Mouse (Mus musculus) intestine, embryonic 16.5 days (tissue): ENCODE measurements at regions not wholly inside any gene's neighbourhood (a gene's known extent, or its start where the extent isn't known, plus 50 kb on each side); places are given as distances from the start of the nearest gene placed in this dataset.

ENCODE experiments used
- ATAC-seq: fragments of 200-750 bp; cut with Nextera tagmentation; 2 replicates; pipeline ENCODE4 v1.8.0; 2017; ENCODE audit warnings: moderate TSS enrichment, moderate library complexity
- H3K27ac ChIP-seq: fragments of 300-500 bp; sonication (generic); 2 replicates; pipeline ENCODE4 v1.5.1; 2014; ENCODE audit warnings: mild to moderate bottlenecking, low read length
- H3K27me3 ChIP-seq: fragments of 300-500 bp; sonication (generic); replicated peaks from 2 replicates; pipeline ENCODE4 v1.6.1; 2014; ENCODE audit warnings: low read length, control low read depth, mixed read lengths; ENCODE audit not compliant: control insufficient read depth, insufficient read depth
- H3K36me3 ChIP-seq: fragments of 300-500 bp; sonication (generic); 2 replicates; pipeline ENCODE4 v1.6.1; 2014; ENCODE audit warnings: low read length, control low read depth; ENCODE audit not compliant: control insufficient read depth, insufficient read depth
- H3K4me1 ChIP-seq: fragments of 300-500 bp; sonication (generic); 2 replicates; pipeline ENCODE4 v1.6.1; 2014; ENCODE audit warnings: low read length, control low read depth, mixed read lengths; ENCODE audit not compliant: control insufficient read depth, insufficient read depth
- H3K4me2 ChIP-seq: fragments of 300-500 bp; sonication (generic); 2 replicates; pipeline ENCODE4 v1.6.1; 2014; ENCODE audit warnings: low read depth, low read length, control low read depth
- H3K4me3 ChIP-seq: fragments of 300-500 bp; sonication (generic); 2 replicates; pipeline ENCODE4 v1.5.1; 2014; ENCODE audit warnings: mild to moderate bottlenecking, low read length
- H3K9ac ChIP-seq: fragments of 300-500 bp; sonication (generic); 2 replicates; pipeline ENCODE4 v1.6.1; 2014; ENCODE audit warnings: low read depth, low read length
- H3K9me3 ChIP-seq: fragments of 300-500 bp; sonication (generic); 2 replicates; pipeline ENCODE4 v1.6.1; 2016; ENCODE audit warnings: low read length, control low read depth; ENCODE audit not compliant: control insufficient read depth
- WGBS: fragments of 180-500 bp; shearing (Covaris S2); extraction: QIAGEN DNeasy Blood & Tissue Kit; methylation state at CpG from one replicate; pipeline ENCODE4 v1.1.7; 2014; 5-methylcytosine and 5-hydroxymethylcytosine counted together

GRCm38 (mm10) chr16:57823329-57823728 lies 68.8 kb upstream of the Col8a1 start:
- H3K4me2 ChIP-seq: no peak overlapping the region
- WGBS: 44% methylated on average over 3 of the region's 3 CpGs
- H3K9ac ChIP-seq: no peak overlapping the region
- H3K9me3 ChIP-seq: no peaks in the 10 kb centered on the region
- H3K27me3 ChIP-seq: no peaks in the 10 kb centered on the region
- no peak overlapping the region for H3K27ac ChIP-seq
- H3K4me3 ChIP-seq: no peak overlapping the region
- no peak for ATAC-seq
- H3K4me1 ChIP-seq: no peaks in the 10 kb centered on the region
- H3K36me3 ChIP-seq: no peaks in the 10 kb centered on the region

- no peak overlapping the region for H3K4me2 ChIP-seq
- no peak for ATAC-seq
- no peaks in the 10 kb centered on the region for H3K36me3 ChIP-seq
- H3K27me3 ChIP-seq: no peaks in the 10 kb centered on the region
- H3K27ac ChIP-seq: no peak overlapping the region
- no peaks in the 10 kb centered on the region for H3K4me1 ChIP-seq
- no peak overlapping the region for H3K9ac ChIP-seq
- H3K9me3 ChIP-seq: no peaks in the 10 kb centered on the region
- H3K4me3 ChIP-seq: no peak overlapping the region
These were observed 90.9 kb upstream of the Col8a1 start for GRCm38 (mm10) chr16:57845416-57845815.

- H3K9me3 ChIP-seq: no peaks in the 10 kb centered on the region
- no peak overlapping the region for H3K4me3 ChIP-seq
- H3K27me3 ChIP-seq: no peaks in the 10 kb centered on the region
- H3K36me3 ChIP-seq: no peaks in the 10 kb centered on the region
- 37% methylated on average over 3 of the region's 3 CpGs for WGBS
- no peak overlapping the region for H3K27ac ChIP-seq
- no peak for ATAC-seq
- H3K9ac ChIP-seq: no peak overlapping the region
- no peak overlapping the region for H3K4me2 ChIP-seq
- no peaks in the 10 kb centered on the region for H3K4me1 ChIP-seq
These were observed 91.8 kb upstream of the Col8a1 start for GRCm38 (mm10) chr16:57846386-57846785.

GRCm38 (mm10) chr16:57851854-57852253 lies 97.3 kb upstream of the Col8a1 start:
- 50% methylated on average over 2 of the region's 2 CpGs for WGBS

GRCm38 (mm10) chr16:57852838-57853460 lies 98.4 kb upstream of the Col8a1 start:
- no peaks in the 10 kb centered on the region for H3K36me3 ChIP-seq
- no peaks in the 10 kb centered on the region for H3K27me3 ChIP-seq
- H3K9ac ChIP-seq: no peak overlapping the region
- 73% methylated on average over 3 of the region's 3 CpGs for WGBS
- H3K27ac ChIP-seq: no peak overlapping the region
- H3K4me1 ChIP-seq: no peaks in the 10 kb centered on the region
- H3K4me3 ChIP-seq: no peak overlapping the region
- H3K9me3 ChIP-seq: no peaks in the 10 kb centered on the region
- no peak overlapping the region for H3K4me2 ChIP-seq
- ATAC-seq: no peak

More at GRCm38 (mm10) chr16:57851854-57852253, 97.3 kb upstream of the Col8a1 start:
- Histone ChIP-seq H3K27ac (no peak overlapping the region), H3K27me3 (no peaks in the 10 kb centered on the region), H3K9ac (no peak overlapping the region), H3K4me2 (no peak overlapping the region), H3K9me3 (no peaks in the 10 kb centered on the region), H3K4me3 (no peak overlapping the region), H3K4me1 (no peaks in the 10 kb centered on the region), H3K36me3 (no peaks in the 10 kb centered on the region)
- no peak for ATAC-seq

GRCm38 (mm10) chr16:57853751-57854150 lies 99.2 kb upstream of the Col8a1 start:
- 75% methylated on average over 3 of the region's 3 CpGs for WGBS
- Histone ChIP-seq H3K4me2 (no peak overlapping the region), H3K9me3 (no peaks in the 10 kb centered on the region), H3K9ac (no peak overlapping the region), H3K36me3 (no peaks in the 10 kb centered on the region), H3K4me3 (no peak overlapping the region), H3K4me1 (no peaks in the 10 kb centered on the region), H3K27me3 (no peaks in the 10 kb centered on the region), H3K27ac (no peak overlapping the region)
- no peak for ATAC-seq

GRCm38 (mm10) chr16:57857071-57857470 lies 102.5 kb upstream of the Col8a1 start:
- Histone ChIP-seq H3K4me1 (no peaks in the 10 kb centered on the region), H3K4me2 (no peak overlapping the region), H3K27ac (no peak overlapping the region), H3K36me3 (no peaks in the 10 kb centered on the region), H3K9ac (no peak overlapping the region), H3K4me3 (no peak overlapping the region), H3K27me3 (no peaks in the 10 kb centered on the region), H3K9me3 (no peaks in the 10 kb centered on the region)
- ATAC-seq: no peak
- WGBS: 15% methylated on average over 1 of the region's 1 CpGs

- H3K27me3 ChIP-seq: no peaks in the 10 kb centered on the region
- no peak overlapping the region for H3K27ac ChIP-seq
- no peaks in the 10 kb centered on the region for H3K9me3 ChIP-seq
- no peak overlapping the region for H3K9ac ChIP-seq
- no peak for ATAC-seq
- no peaks in the 10 kb centered on the region for H3K4me1 ChIP-seq
- no peak overlapping the region for H3K4me2 ChIP-seq
- 0% methylated on average over 2 of the region's 2 CpGs for WGBS
- H3K36me3 ChIP-seq: no peaks in the 10 kb centered on the region
- no peak overlapping the region for H3K4me3 ChIP-seq
These were observed 103.7 kb upstream of the Col8a1 start for GRCm38 (mm10) chr16:57858151-57858764.

GRCm38 (mm10) chr16:57858765-57859201 lies 104.2 kb upstream of the Col8a1 start:
- H3K4me3 ChIP-seq: no peak overlapping the region
- no peak overlapping the region for H3K4me2 ChIP-seq
- H3K9ac ChIP-seq: no peak overlapping the region
- no peaks in the 10 kb centered on the region for H3K36me3 ChIP-seq
- no peaks in the 10 kb centered on the region for H3K4me1 ChIP-seq
- no peaks in the 10 kb centered on the region for H3K9me3 ChIP-seq
- 33% methylated on average over 7 of the region's 7 CpGs for WGBS
- H3K27ac ChIP-seq: no peak overlapping the region
- no peak for ATAC-seq
- H3K27me3 ChIP-seq: no peaks in the 10 kb centered on the region
